Mouse (Mus musculus): ENCODE results near the gene Bank1.
"Not testable (repeated sequence)": the region's sequence is repeated elsewhere in the genome, so short reads cannot be mapped to it uniquely, and the experiment has no call there.

DNA sequence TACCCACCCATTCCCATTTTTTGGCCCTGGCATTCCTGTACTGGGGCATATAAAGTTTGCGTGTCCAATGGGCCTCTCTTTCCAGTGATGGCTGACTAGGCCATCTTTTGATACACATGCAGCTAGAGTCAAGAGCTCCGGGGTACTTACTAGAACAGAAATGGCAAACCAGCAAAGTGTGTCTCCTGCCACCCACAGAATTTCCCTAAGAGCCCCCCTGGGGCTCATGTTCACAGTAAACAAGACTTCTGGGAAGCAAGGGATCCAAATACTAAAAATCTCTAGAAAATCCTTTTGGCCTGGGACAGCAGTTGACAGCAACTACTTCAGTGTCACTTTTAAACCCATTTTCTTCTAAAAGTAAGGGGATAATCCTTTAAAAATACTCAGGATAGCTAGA, 25.1 kb downstream of the Bank1 start:
- TF ChIP-seq CTCF (IDR thresholded peaks at IDR 0.05; ENCODE audit: borderline replicate concordance, control insufficient read depth, extremely low read depth, insufficient read depth, low read length, poor library complexity); POLR2A (IDR thresholded peaks at IDR 0.05; ENCODE audit: control insufficient read depth, extremely low read depth, insufficient read depth, low read length, poor library complexity): not testable (repeated sequence)
